Mouse (Mus musculus): ENCODE measurements around the gene Gimap8. TPM values are rescaled to one million over a fixed set of nuclear protein-coding genes. Genes with fewer than 3 reads are reported as not detected.

The Gimap8 gene
- total and polyA plus RNA-seq, 2 experiments from 2014 or later: 0.49 to 1.3 TPM

GRCm38 (mm10) chr6:48626984-48627383 lies 20.1 kb upstream of the Gimap8 start:
- ATAC-seq: peak; percentile 69
- no peaks in the 10 kb centered on the region for H3K27me3 ChIP-seq (ENCODE audit: insufficient read depth, low read length)
- TF ChIP-seq CTCF (IDR thresholded peaks at IDR 0.05; ENCODE audit: low read depth): peak; percentile 37
- H3K4me1 ChIP-seq (ENCODE audit: insufficient read depth, low read length): peaks cover 8% of the 10 kb centered on the region
- H3K27ac ChIP-seq: peak overlapping the region; percentile 58; the same call in 1 of the 2 replicates
- no peaks in the 10 kb centered on the region for H3K9me3 ChIP-seq (ENCODE audit: low read length)
- WGBS: 1% methylated on average over 32 of the region's 32 CpGs
- H3K4me2 ChIP-seq (ENCODE audit: low read depth, low read length): peak overlapping the region; percentile 85
- peak overlapping the region; percentile 56 for H3K9ac ChIP-seq (replicated peaks; ENCODE audit: low read length)
- peak; percentile 80 for DNase-seq (ENCODE audit: low spot score)
- H3K36me3 ChIP-seq (ENCODE audit: insufficient read depth, low read length): no peaks in the 10 kb centered on the region
- peak overlapping the region; percentile 54 for H3K4me3 ChIP-seq (ENCODE audit: low read length)

- Histone ChIP-seq H3K9ac (replicated peaks; ENCODE audit: low read length) (peak overlapping the region; percentile 56), H3K4me1 (ENCODE audit: insufficient read depth, low read length) (peaks cover 8% of the 10 kb centered on the region), H3K4me2 (ENCODE audit: low read depth, low read length) (peak overlapping the region; percentile 85), H3K27ac (peak overlapping the region; percentile 58; the same call in 1 of the 2 replicates), H3K27me3 (ENCODE audit: insufficient read depth, low read length) (no peaks in the 10 kb centered on the region), H3K4me3 (ENCODE audit: low read length) (peak overlapping the region; percentile 54), H3K9me3 (ENCODE audit: low read length) (no peaks in the 10 kb centered on the region), H3K36me3 (ENCODE audit: insufficient read depth, low read length) (no peaks in the 10 kb centered on the region; the same call in 1 of the 2 replicates)
- no peak for TF ChIP-seq CTCF (IDR thresholded peaks at IDR 0.05; ENCODE audit: low read depth)
- 2% methylated on average over 7 of the region's 7 CpGs for WGBS
- ATAC-seq: 0 out of 2 replicates have a peak, but pooled peaks have one; percentile 4
- no peak for DNase-seq (ENCODE audit: low spot score)
These were observed 19.5 kb upstream of the Gimap8 start for GRCm38 (mm10) chr6:48627511-48627924.

- Histone ChIP-seq H3K27ac (0 out of 2 replicates have a peak overlapping the region, but pooled peaks have one; percentile 70), H3K4me1 (ENCODE audit: insufficient read depth, low read length) (peaks cover 8% of the 10 kb centered on the region), H3K9me3 (ENCODE audit: low read length) (no peaks in the 10 kb centered on the region), H3K27me3 (ENCODE audit: insufficient read depth, low read length) (no peaks in the 10 kb centered on the region), H3K4me2 (ENCODE audit: low read depth, low read length) (peak overlapping the region; percentile 85; the same call in 1 of the 2 replicates), H3K36me3 (ENCODE audit: insufficient read depth, low read length) (no peaks in the 10 kb centered on the region; the same call in 1 of the 2 replicates), H3K4me3 (ENCODE audit: low read length) (no peak overlapping the region), H3K9ac (replicated peaks; ENCODE audit: low read length) (no peak overlapping the region)
- no peak for TF ChIP-seq CTCF (IDR thresholded peaks at IDR 0.05; ENCODE audit: low read depth)
- no peak for ATAC-seq
- no peak for DNase-seq (ENCODE audit: low spot score)
- WGBS: 80% methylated on average over 3 of the region's 3 CpGs
These were observed 18.7 kb upstream of the Gimap8 start for GRCm38 (mm10) chr6:48628377-48628776.

- H3K9ac ChIP-seq (replicated peaks; ENCODE audit: low read length): peak overlapping the region; percentile 56
- H3K9me3 ChIP-seq (ENCODE audit: low read length): no peaks in the 10 kb centered on the region
- H3K4me3 ChIP-seq (ENCODE audit: low read length): peak overlapping the region; percentile 39
- ATAC-seq (peak; percentile 66), DNase-seq (ENCODE audit: low spot score) (peak; percentile 71)
- H3K27me3 ChIP-seq (ENCODE audit: insufficient read depth, low read length): no peaks in the 10 kb centered on the region
- H3K4me1 ChIP-seq (ENCODE audit: insufficient read depth, low read length): peaks cover 8% of the 10 kb centered on the region
- no peak for TF ChIP-seq CTCF (IDR thresholded peaks at IDR 0.05; ENCODE audit: low read depth)
- peak overlapping the region; percentile 65 for H3K4me2 ChIP-seq (ENCODE audit: low read depth, low read length)
- H3K27ac ChIP-seq: peak overlapping the region; percentile 70
- 9% methylated on average over 52 of the region's 54 CpGs for WGBS
- no peaks in the 10 kb centered on the region; the same call in 1 of the 2 replicates for H3K36me3 ChIP-seq (ENCODE audit: insufficient read depth, low read length)
These were observed 18.0 kb upstream of the Gimap8 start for GRCm38 (mm10) chr6:48628808-48629660.

DNA sequence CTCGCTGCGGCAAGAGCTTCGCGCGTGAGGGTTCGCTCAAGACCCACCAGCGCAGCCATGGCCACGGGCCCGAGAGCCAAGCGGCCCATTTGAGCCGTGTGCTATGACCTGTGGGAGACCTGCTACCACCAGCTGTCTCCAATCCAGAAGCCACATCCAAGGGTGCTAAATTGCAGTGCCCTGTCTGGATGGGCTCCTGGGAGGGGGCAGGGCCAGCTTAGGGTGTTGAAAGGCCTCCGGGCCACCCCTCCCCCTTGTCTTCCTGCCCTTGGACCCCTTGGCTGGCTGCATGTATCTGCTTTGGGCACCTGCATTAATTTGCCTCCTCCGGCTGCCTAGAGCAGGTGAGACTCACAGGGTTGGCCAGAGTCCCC lies 17.4 kb upstream of the Gimap8 start:
- Histone ChIP-seq H3K9ac (replicated peaks; ENCODE audit: low read length) (peak overlapping the region; percentile 56), H3K27ac (peak overlapping the region; percentile 70; the same call in 1 of the 2 replicates), H3K4me1 (ENCODE audit: insufficient read depth, low read length) (peaks cover 8% of the 10 kb centered on the region), H3K9me3 (ENCODE audit: low read length) (no peaks in the 10 kb centered on the region), H3K27me3 (ENCODE audit: insufficient read depth, low read length) (no peaks in the 10 kb centered on the region), H3K4me3 (ENCODE audit: low read length) (peak overlapping the region; percentile 39), H3K4me2 (ENCODE audit: low read depth, low read length) (peak overlapping the region; percentile 65), H3K36me3 (ENCODE audit: insufficient read depth, low read length) (no peaks in the 10 kb centered on the region; the same call in 1 of the 2 replicates)
- DNase-seq (ENCODE audit: low spot score) (no peak), ATAC-seq (peak; percentile 4)
- 17% methylated on average over 13 of the region's 13 CpGs for WGBS
- no peak for TF ChIP-seq CTCF (IDR thresholded peaks at IDR 0.05; ENCODE audit: low read depth)

- ATAC-seq (no peak), DNase-seq (ENCODE audit: low spot score) (no peak)
- Histone ChIP-seq H3K4me3 (ENCODE audit: low read length) (no peak overlapping the region), H3K27ac (no peak overlapping the region), H3K9ac (replicated peaks; ENCODE audit: low read length) (no peak overlapping the region), H3K4me2 (ENCODE audit: low read depth, low read length) (no peak overlapping the region), H3K36me3 (ENCODE audit: insufficient read depth, low read length) (no peaks in the 10 kb centered on the region; the same call in 1 of the 2 replicates), H3K27me3 (ENCODE audit: insufficient read depth, low read length) (no peaks in the 10 kb centered on the region), H3K9me3 (ENCODE audit: low read length) (no peaks in the 10 kb centered on the region), H3K4me1 (ENCODE audit: insufficient read depth, low read length) (peaks cover 8% of the 10 kb centered on the region)
- TF ChIP-seq CTCF (IDR thresholded peaks at IDR 0.05; ENCODE audit: low read depth): no peak
- WGBS: 91% methylated on average over 8 of the region's 8 CpGs
These were observed 16.2 kb upstream of the Gimap8 start for GRCm38 (mm10) chr6:48630831-48631230.
